Mouse (Mus musculus): ENCODE data around the gene March7.

The March7 gene

DNA sequence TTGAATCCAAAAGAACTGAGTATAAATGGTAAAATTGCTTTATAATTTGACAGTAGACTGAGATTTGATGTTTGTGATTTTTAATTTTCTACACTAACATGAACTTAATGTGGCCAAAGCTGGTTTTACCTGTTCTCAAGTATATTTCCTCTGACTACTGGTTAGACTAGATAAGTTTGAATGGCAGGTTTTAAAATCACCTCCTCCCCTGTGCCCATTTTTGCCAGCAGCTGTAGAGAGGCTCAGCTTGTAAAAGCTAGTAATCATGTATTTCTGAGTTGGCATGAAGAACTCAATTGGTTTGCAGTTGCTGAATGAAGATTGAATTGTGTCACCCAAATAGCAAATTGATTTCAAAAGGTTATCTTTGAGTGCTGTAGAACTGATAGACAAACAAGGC is 2.8 kb downstream of the March7 start:
- no peak for DNase-seq (ENCODE audit: extremely low read depth, low read depth)

- DNase-seq (ENCODE audit: extremely low read depth, low read depth) = no peak
These were observed 5.0 kb downstream of the March7 start for GRCm38 (mm10) chr2:60214683-60215082.

GRCm38 (mm10) chr2:60216547-60217153 is 7.0 kb downstream of the March7 start:
- no peak for DNase-seq (ENCODE audit: extremely low read depth, low read depth)

GRCm38 (mm10) chr2:60217620-60218019 is 7.9 kb downstream of the March7 start:
- no peak for DNase-seq (ENCODE audit: extremely low read depth, low read depth)

DNA sequence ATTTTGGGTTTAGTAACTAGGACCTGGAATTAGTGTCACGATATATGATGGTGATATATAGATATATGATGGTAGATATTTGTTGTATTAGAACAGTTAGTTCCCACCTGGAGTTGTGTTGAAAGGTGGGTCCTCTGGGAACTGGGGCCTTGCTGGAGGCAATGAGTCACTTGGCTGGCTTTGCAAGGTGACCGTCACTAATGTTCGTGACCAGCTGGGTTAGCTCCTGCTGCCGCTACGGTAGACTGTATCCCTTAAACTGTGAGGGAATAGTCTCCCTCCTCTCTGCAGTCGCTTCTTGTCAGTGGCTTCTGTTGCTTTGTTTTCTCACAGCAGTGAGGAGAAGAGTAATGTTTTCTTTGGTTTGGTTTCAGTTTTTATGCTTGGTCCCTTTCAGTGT is 11.5 kb downstream of the March7 start:
- DNase-seq (ENCODE audit: extremely low read depth, low read depth) = no peak

DNA sequence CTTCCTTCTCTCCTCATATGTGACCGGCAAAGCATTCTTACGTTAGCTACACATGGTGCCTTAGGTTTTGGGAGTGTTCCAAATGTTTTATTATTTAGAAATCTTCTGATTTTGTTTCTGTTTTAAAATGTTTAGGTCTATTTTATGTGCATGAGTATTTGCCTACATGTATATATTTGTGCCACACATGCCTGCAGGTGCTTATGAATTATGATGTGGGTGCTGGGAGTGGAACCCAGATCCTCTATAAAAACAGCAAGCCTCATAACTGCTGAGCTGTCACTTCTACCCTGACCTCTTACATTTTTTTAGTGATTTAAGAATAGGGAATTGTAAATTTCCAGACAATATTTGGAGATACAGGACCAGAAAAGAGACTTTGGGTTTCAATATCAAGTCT is 12.3 kb downstream of the March7 start:
- DNase-seq (ENCODE audit: extremely low read depth, low read depth) = no peak

GRCm38 (mm10) chr2:60223489-60223888 is 13.8 kb downstream of the March7 start:
- DNase-seq (ENCODE audit: extremely low read depth, low read depth) = no peak

GRCm38 (mm10) chr2:60228470-60228869 is 18.8 kb downstream of the March7 start:
- no peak for DNase-seq (ENCODE audit: extremely low read depth, low read depth)

- DNase-seq (ENCODE audit: extremely low read depth, low read depth) = peak; percentile 35
These were observed 20.7 kb downstream of the March7 start for GRCm38 (mm10) chr2:60230361-60230760.

GRCm38 (mm10) chr2:60233147-60233546 is 23.5 kb downstream of the March7 start:
- DNase-seq (ENCODE audit: extremely low read depth, low read depth) = no peak

DNA sequence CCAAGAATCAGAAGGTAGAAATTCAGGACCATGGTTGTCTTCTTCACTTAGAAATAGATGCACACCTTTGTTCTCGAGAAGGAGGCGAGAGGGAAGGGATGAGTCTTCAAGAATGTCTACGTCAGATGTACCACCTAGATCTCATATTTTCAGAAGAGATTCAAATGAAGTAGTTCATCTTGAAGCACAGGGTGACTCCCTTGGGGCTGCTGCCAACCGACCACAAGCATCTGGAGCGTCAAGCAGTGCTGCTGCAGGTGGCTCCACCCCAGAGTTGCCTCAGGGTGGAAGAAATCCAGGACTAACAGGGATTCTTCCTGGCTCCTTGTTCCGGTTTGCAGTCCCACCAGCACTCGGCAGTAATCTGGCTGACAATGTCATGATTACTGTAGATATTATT is 24.8 kb downstream of the March7 start:
- no peak for DNase-seq (ENCODE audit: extremely low read depth, low read depth)

GRCm38 (mm10) chr2:60252782-60253181 is 43.1 kb downstream of the March7 start:
- no peak for DNase-seq (ENCODE audit: extremely low read depth, low read depth)

GRCm38 (mm10) chr2:60253506-60253905 is 43.8 kb downstream of the March7 start:
- DNase-seq (ENCODE audit: extremely low read depth, low read depth) = no peak

DNA sequence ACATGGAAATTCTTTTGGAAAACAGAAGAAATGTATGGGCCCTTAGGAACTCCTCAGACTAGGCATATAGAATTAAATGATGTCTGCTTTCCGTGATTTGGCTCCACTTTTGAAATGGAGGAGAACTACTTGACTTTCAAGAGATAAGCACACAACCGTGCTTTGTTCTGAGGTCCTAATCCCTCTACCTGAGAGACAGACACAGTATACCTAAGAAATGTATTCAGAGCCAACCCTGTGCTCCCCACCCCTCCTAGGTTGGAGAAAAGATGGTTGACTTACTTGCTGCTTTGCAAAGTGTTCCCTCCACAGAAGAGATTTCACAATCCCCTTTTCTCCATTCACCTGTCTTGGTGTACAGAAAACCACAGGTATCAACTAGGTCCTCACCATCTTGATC is 47.1 kb downstream of the March7 start:
- DNase-seq (ENCODE audit: extremely low read depth, low read depth) = no peak

DNA sequence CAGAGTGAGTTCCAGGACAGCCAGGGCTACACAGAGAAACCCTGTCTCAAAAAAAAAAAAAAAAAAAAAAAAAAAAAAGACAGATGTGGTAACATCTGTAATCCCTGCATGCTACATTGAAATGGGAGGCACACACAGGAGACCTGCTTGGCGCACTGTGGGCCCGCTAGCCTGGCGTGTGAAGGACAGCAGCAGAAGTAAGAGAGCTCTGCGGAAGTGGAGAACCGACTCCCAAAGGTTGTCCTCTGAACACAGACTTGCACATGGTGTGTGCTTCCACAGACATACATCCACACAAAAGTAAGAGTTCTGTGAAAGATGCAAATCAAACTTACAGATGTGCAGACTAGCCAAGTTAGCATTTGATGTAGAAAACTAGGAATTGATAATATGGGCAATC is 49.5 kb downstream of the March7 start:
- no peak for DNase-seq (ENCODE audit: extremely low read depth, low read depth)

DNA sequence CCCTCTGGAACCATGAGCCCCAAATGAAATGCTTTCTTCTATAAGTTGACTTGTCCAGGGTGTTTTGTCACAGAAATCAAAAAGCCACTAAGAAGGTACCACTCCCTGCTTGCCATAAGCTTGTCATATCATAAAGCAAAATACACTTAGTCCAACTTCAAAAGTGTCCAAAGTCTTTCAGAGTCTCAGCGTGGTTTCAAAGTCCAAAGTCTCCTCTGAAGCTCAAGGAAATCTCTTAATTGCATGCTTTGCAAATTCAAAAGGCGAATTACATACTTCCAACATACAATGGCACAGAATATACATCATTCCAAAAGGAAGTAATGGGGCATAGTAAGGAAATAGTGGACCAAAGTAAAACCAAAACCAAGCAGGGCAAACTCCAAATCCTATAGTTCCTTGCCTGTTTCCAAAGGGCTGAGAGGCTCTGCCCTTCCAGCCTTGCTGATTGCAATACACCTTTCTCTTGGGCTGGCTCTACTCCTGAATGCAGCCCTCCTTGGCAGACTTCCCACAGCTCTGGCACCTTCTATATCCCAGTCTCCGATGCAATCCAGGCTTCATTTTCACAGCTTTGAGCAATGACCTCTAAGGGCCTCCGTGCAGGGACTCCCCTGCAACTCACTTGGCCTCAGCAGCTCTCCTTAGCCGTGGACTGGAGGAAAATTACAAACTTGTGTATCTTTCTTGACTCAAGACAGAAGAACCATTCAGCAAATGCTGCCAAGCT is 51.1 kb downstream of the March7 start:
- no peak for DNase-seq (ENCODE audit: extremely low read depth, low read depth)

GRCm38 (mm10) chr2:60267567-60267966 is 57.9 kb downstream of the March7 start:
- no peak for DNase-seq (ENCODE audit: extremely low read depth, low read depth)

DNA sequence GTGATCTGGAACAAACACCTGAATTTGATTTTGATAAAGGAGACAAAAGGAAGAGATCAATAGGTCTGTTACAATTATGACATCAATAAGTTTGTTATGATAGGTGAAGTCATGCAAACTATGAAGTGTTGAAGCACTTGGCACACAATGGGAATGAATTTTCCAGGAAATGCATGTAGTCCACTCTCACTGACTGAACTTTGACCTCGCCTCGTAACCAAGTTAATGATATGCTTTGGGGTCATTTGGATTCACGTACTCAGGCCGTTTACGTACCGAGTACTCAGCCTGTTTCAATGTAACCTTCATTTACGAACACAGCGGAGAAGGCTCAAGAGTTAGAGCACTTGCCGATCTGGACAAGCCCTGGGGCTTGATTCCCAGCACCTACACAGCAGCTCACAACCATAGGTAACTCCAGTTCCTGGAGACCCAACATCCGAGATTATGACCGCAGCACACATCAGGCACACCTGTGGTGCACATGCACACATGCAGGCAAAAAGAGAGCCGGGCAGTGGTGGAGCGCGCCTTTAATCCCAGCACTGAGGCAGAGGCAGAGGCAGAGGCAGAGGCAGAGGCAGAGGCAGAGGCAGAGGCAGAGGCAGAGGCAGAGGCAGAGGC is 60.3 kb downstream of the March7 start:
- no peak for DNase-seq (ENCODE audit: extremely low read depth, low read depth)

DNA sequence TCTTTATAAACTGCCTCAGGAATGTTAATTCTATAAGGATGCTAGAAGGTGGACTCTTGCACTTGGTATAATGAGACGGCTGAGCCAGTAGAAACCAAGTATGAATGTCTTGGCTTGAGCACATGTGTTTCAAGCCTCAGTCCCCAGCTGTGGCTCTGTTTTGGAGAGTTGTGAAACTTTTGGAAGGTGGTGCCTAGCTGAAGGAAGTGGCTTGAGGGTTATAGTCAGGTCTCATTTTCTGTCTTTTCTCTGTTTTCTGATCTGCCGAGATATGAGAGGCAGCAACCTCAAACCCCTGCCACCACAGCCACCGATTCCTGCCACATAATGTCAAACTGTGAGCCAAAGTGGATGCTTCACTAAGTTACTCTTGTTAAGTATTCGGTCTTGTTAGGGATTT is 68.9 kb downstream of the March7 start:
- DNase-seq (ENCODE audit: extremely low read depth, low read depth) = no peak

GRCm38 (mm10) chr2:60282625-60283024 is 72.9 kb downstream of the March7 start:
- no peak for DNase-seq (ENCODE audit: extremely low read depth, low read depth)

GRCm38 (mm10) chr2:60283208-60283750 is 73.6 kb downstream of the March7 start:
- no peak for DNase-seq (ENCODE audit: extremely low read depth, low read depth)

DNA sequence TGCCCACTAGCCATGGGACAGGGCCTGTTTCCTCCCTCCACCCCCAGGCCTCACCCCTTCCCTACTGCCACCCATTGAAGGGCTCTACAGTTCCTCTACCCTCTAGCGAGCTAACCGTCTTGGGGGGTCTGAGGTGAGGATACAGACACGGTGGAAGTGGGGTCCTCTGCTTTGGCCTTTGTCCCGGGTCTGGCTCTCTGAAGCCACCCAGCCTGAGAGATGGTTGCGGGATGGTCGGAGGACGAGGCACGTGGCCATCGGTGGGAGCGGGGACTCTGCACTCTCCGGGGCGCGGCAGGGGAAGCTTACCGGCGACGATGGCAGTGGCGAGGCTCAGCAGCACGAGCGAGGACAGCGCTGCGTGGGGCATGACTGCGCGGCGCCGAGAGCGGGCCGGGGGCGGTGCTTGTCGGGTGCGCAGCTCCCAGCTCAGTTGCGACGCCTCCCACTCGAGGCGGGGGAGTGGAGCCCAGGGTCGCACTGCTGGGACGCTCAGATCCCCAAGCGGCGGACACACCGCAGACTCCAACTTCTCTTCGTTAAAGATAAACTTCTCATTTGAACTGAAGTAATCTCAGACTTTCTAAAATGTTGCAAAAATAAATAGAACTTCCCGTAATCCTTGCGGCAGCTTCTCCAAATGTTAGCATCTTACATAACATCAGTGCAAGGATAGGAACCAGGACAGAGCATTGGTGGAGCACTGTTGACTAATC is 74.2 kb downstream of the March7 start:
- no peak for DNase-seq (ENCODE audit: extremely low read depth, low read depth)

Measured in MEL-GATA-1-ER (cell line).